Mouse (Mus musculus): ENCODE results near the gene Zfp629. TPM values are rescaled to one million over a fixed set of nuclear protein-coding genes. Genes with fewer than 3 reads are reported as not detected.

Zfp629 gene
- 12.5 and 12.6 TPM in 2 replicates for polyA plus RNA-seq (2015; fragmentation: Nextera tagmentation; extraction: Ambion mirVana)

- 1% methylated on average over 44 of the region's 50 CpGs for WGBS
- peaks cover 28% of the 10 kb centered on the region for H3K36me3 ChIP-seq (ENCODE audit: control insufficient read depth, insufficient read depth, low read length)
- ATAC-seq (ENCODE audit: low read depth) = peak; percentile 94
Observed at GRCm38 (mm10) chr7:127614891-127615843, at the start of gene Zfp629. Gene Zfp629, minus strand, starts transcription at chr7:127615797.

DNA sequence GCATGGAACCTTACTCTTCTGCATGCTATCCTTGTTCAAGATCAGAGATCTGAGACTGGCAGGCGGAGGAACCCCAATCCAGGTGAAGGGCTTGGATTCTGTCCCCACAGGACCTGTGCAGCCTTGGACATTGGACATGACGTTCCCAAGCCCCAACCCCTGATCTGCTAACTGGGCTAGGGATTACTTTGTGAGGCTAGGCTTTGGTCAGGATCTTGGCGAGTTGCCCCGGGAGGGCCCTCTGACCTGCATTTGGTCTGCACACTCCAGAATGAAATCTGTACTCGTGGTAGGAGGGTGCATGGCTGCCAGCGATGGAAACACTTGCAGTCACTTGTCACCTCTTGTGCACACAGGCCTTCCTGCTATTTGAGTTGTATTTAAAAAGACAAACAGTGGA, 47.3 kb upstream of the Zfp629 start:
- no peak overlapping the region for H3K27ac ChIP-seq (ENCODE audit: low read length)
- no peak for ATAC-seq (ENCODE audit: low read depth)
- no peaks in the 10 kb centered on the region for H3K4me1 ChIP-seq (replicated peaks; ENCODE audit: control insufficient read depth, insufficient read depth, low read length)
- no peaks in the 10 kb centered on the region for H3K36me3 ChIP-seq (ENCODE audit: control insufficient read depth, insufficient read depth, low read length)
- H3K9me3 ChIP-seq (ENCODE audit: control insufficient read depth, low read length) = no peaks in the 10 kb centered on the region
- H3K4me3 ChIP-seq (ENCODE audit: low read length) = no peak overlapping the region
- H3K4me2 ChIP-seq (ENCODE audit: low read depth, low read length) = no peak overlapping the region
- no peak overlapping the region for H3K9ac ChIP-seq (ENCODE audit: low read length)
- 70% methylated on average over 6 of the region's 6 CpGs for WGBS
- no peaks in the 10 kb centered on the region for H3K27me3 ChIP-seq (ENCODE audit: control insufficient read depth, insufficient read depth, low read depth, low read length)

More at GRCm38 (mm10) chr7:127614891-127615843, at the start of gene Zfp629:
- Histone ChIP-seq H3K27ac (ENCODE audit: low read length) (peak within 1 kb of the TSS; percentile 88), H3K4me1 (replicated peaks; ENCODE audit: control insufficient read depth, insufficient read depth, low read length) (peaks cover 15% of the 10 kb centered on the region), H3K27me3 (ENCODE audit: control insufficient read depth, insufficient read depth, low read depth, low read length) (no peaks in the 10 kb centered on the region), H3K9ac (ENCODE audit: low read length) (peak within 1 kb of the TSS; percentile 99), H3K4me2 (ENCODE audit: low read depth, low read length) (peak within 1 kb of the TSS; percentile 89), H3K9me3 (ENCODE audit: control insufficient read depth, low read length) (peaks cover 10% of the 10 kb centered on the region), H3K4me3 (ENCODE audit: low read length) (peak within 1 kb of the TSS; percentile 100)

DNA sequence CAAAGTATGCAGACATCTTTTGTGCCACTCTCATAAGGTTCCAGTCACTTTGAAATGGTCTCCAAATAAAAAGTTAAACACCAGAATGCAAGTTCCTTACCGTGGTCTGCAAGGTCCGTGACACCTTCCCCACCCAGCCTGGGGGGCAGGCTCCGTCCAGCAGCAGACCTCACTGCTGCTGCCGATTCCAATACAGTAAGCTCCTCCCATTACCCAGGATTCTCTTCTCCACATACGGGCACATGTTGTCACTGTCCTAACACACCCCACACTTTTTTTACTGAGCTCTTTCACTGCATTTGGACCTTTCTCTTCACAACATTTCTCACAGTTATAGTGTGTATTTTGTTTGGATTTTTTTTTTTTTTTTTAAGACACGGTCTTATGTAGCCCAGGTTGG, 46.2 kb upstream of the Zfp629 start:
- Histone ChIP-seq H3K9ac (ENCODE audit: low read length) (no peak overlapping the region), H3K27me3 (ENCODE audit: control insufficient read depth, insufficient read depth, low read depth, low read length) (no peaks in the 10 kb centered on the region), H3K36me3 (ENCODE audit: control insufficient read depth, insufficient read depth, low read length) (no peaks in the 10 kb centered on the region), H3K4me1 (replicated peaks; ENCODE audit: control insufficient read depth, insufficient read depth, low read length) (no peaks in the 10 kb centered on the region), H3K9me3 (ENCODE audit: control insufficient read depth, low read length) (no peaks in the 10 kb centered on the region), H3K27ac (ENCODE audit: low read length) (no peak overlapping the region), H3K4me3 (ENCODE audit: low read length) (no peak overlapping the region), H3K4me2 (ENCODE audit: low read depth, low read length) (no peak overlapping the region)
- no peak for ATAC-seq (ENCODE audit: low read depth)
- 72% methylated on average over 6 of the region's 6 CpGs for WGBS

DNA sequence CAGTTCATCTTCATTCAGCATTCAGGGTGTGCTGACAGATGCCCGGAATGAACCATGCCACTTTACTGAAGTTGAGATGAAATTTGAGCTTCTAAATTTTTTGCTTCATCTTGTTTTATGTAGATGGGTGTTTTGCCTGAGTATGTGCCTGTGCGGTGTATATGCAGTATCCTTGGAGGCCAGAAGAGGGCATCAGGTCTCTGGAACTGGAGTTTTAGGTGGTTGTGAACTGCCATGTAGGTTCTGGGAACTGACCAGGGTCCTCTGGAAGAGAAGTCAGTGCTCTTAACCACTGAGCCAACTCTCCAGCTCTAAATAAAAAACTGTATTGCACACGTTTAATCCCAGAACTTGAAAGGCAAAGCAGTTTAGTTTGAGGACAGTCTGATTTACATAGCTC, 45.3 kb upstream of the Zfp629 start:
- ATAC-seq (ENCODE audit: low read depth) = no peak
- no peak overlapping the region for H3K27ac ChIP-seq (ENCODE audit: low read length)
- 83% methylated on average over 3 of the region's 3 CpGs for WGBS

GRCm38 (mm10) chr7:127656946-127657345, 41.3 kb upstream of the Zfp629 start:
- Histone ChIP-seq H3K4me1 (replicated peaks; ENCODE audit: control insufficient read depth, insufficient read depth, low read length) (no peaks in the 10 kb centered on the region), H3K9ac (ENCODE audit: low read length) (no peak overlapping the region), H3K27ac (ENCODE audit: low read length) (no peak overlapping the region), H3K36me3 (ENCODE audit: control insufficient read depth, insufficient read depth, low read length) (no peaks in the 10 kb centered on the region), H3K4me3 (ENCODE audit: low read length) (no peak overlapping the region), H3K27me3 (ENCODE audit: control insufficient read depth, insufficient read depth, low read depth, low read length) (no peaks in the 10 kb centered on the region), H3K4me2 (ENCODE audit: low read depth, low read length) (no peak overlapping the region), H3K9me3 (ENCODE audit: control insufficient read depth, low read length) (no peaks in the 10 kb centered on the region)
- WGBS = 31% methylated on average over 4 of the region's 4 CpGs
- ATAC-seq (ENCODE audit: low read depth) = no peak

More for the DNA sequence above, 45.3 kb upstream of the Zfp629 start:
- H3K9me3 ChIP-seq (ENCODE audit: control insufficient read depth, low read length) = no peaks in the 10 kb centered on the region
- no peak overlapping the region for H3K4me2 ChIP-seq (ENCODE audit: low read depth, low read length)
- H3K27me3 ChIP-seq (ENCODE audit: control insufficient read depth, insufficient read depth, low read depth, low read length) = no peaks in the 10 kb centered on the region
- no peaks in the 10 kb centered on the region for H3K4me1 ChIP-seq (replicated peaks; ENCODE audit: control insufficient read depth, insufficient read depth, low read length)
- H3K36me3 ChIP-seq (ENCODE audit: control insufficient read depth, insufficient read depth, low read length) = no peaks in the 10 kb centered on the region
- H3K9ac ChIP-seq (ENCODE audit: low read length) = no peak overlapping the region
- no peak overlapping the region for H3K4me3 ChIP-seq (ENCODE audit: low read length)

GRCm38 (mm10) chr7:127654318-127654717, 38.7 kb upstream of the Zfp629 start:
- Histone ChIP-seq H3K27me3 (ENCODE audit: control insufficient read depth, insufficient read depth, low read depth, low read length) (no peaks in the 10 kb centered on the region), H3K4me2 (ENCODE audit: low read depth, low read length) (no peak overlapping the region), H3K27ac (ENCODE audit: low read length) (no peak overlapping the region), H3K9ac (ENCODE audit: low read length) (no peak overlapping the region), H3K4me1 (replicated peaks; ENCODE audit: control insufficient read depth, insufficient read depth, low read length) (no peaks in the 10 kb centered on the region), H3K9me3 (ENCODE audit: control insufficient read depth, low read length) (no peaks in the 10 kb centered on the region), H3K4me3 (ENCODE audit: low read length) (no peak overlapping the region), H3K36me3 (ENCODE audit: control insufficient read depth, insufficient read depth, low read length) (no peaks in the 10 kb centered on the region)
- 73% methylated on average over 10 of the region's 10 CpGs for WGBS
- no peak for ATAC-seq (ENCODE audit: low read depth)

DNA sequence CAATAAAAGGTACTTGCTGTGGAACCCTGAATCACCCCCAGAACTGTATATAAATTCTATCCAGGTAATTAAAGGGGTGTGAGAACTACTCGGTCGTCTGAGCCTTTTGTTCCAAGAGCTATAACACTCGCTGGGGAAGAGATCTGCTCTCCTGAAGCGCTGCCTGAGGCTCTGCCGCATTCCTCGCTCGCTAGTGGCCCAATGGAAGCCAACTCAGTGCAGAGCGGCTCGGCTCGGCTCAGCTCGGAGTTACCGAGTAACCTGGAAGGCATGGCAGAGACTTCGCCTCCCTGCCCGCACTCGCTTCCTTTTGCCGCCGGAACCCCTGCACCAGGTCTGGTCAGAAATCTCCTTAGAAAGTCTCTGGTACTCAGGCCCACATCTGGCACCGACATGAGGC, 36.5 kb upstream of the Zfp629 start:
- peak overlapping the region; percentile 15; the same call in 1 of the 2 replicates for H3K4me3 ChIP-seq (ENCODE audit: low read length)
- no peaks in the 10 kb centered on the region for H3K36me3 ChIP-seq (ENCODE audit: control insufficient read depth, insufficient read depth, low read length)
- peak; percentile 38; the same call in 1 of the 2 replicates for ATAC-seq (ENCODE audit: low read depth)
- H3K9me3 ChIP-seq (ENCODE audit: control insufficient read depth, low read length) = no peaks in the 10 kb centered on the region
- no peak overlapping the region for H3K27ac ChIP-seq (ENCODE audit: low read length)
- H3K9ac ChIP-seq (ENCODE audit: low read length) = peak overlapping the region; percentile 55
- no peaks in the 10 kb centered on the region for H3K27me3 ChIP-seq (ENCODE audit: control insufficient read depth, insufficient read depth, low read depth, low read length)
- H3K4me1 ChIP-seq (replicated peaks; ENCODE audit: control insufficient read depth, insufficient read depth, low read length) = no peaks in the 10 kb centered on the region
- WGBS = 13% methylated on average over 18 of the region's 18 CpGs
- peak overlapping the region; percentile 45 for H3K4me2 ChIP-seq (ENCODE audit: low read depth, low read length)

GRCm38 (mm10) chr7:127651624-127652023, 36.0 kb upstream of the Zfp629 start:
- no peak overlapping the region for H3K27ac ChIP-seq (ENCODE audit: low read length)

GRCm38 (mm10) chr7:127649206-127649605, 33.6 kb upstream of the Zfp629 start:
- no peak overlapping the region for H3K4me3 ChIP-seq (ENCODE audit: low read length)
- no peaks in the 10 kb centered on the region for H3K36me3 ChIP-seq (ENCODE audit: control insufficient read depth, insufficient read depth, low read length)
- ATAC-seq (ENCODE audit: low read depth) = no peak
- H3K27ac ChIP-seq (ENCODE audit: low read length) = no peak overlapping the region
- 69% methylated on average over 6 of the region's 6 CpGs for WGBS
- H3K4me1 ChIP-seq (replicated peaks; ENCODE audit: control insufficient read depth, insufficient read depth, low read length) = no peaks in the 10 kb centered on the region
- H3K9ac ChIP-seq (ENCODE audit: low read length) = no peak overlapping the region
- H3K9me3 ChIP-seq (ENCODE audit: control insufficient read depth, low read length) = no peaks in the 10 kb centered on the region
- no peaks in the 10 kb centered on the region for H3K27me3 ChIP-seq (ENCODE audit: control insufficient read depth, insufficient read depth, low read depth, low read length)
- H3K4me2 ChIP-seq (ENCODE audit: low read depth, low read length) = no peak overlapping the region

More at GRCm38 (mm10) chr7:127651624-127652023, 36.0 kb upstream of the Zfp629 start:
- WGBS = 64% methylated on average over 2 of the region's 3 CpGs
- Histone ChIP-seq H3K9ac (ENCODE audit: low read length) (no peak overlapping the region; the same call in 1 of the 2 replicates), H3K27me3 (ENCODE audit: control insufficient read depth, insufficient read depth, low read depth, low read length) (no peaks in the 10 kb centered on the region), H3K9me3 (ENCODE audit: control insufficient read depth, low read length) (no peaks in the 10 kb centered on the region), H3K4me3 (ENCODE audit: low read length) (no peak overlapping the region), H3K4me2 (ENCODE audit: low read depth, low read length) (peak overlapping the region; percentile 45; the same call in 1 of the 2 replicates), H3K4me1 (replicated peaks; ENCODE audit: control insufficient read depth, insufficient read depth, low read length) (no peaks in the 10 kb centered on the region), H3K36me3 (ENCODE audit: control insufficient read depth, insufficient read depth, low read length) (no peaks in the 10 kb centered on the region)
- ATAC-seq (ENCODE audit: low read depth) = no peak

Data from lung, embryonic 16.5 days (tissue).